Mouse (Mus musculus): ENCODE results near the gene Pagr1a. TPM values are rescaled to one million over a fixed set of nuclear protein-coding genes. Genes with fewer than 3 reads are reported as not detected.

Pagr1a gene
- polyA plus RNA-seq, 1 experiment from 2014 or later: 30.4 TPM

DNA sequence TGATC, 869 bp downstream of the Pagr1a start, which contains the start of gene Pagr1b:
Gene Pagr1b, minus strand, starts transcription at position 4 of the 5 bp plus-strand sequence.
- peaks cover 2% of the 10 kb centered on the region; the same call in 1 of the 2 replicates for H3K36me3 ChIP-seq (ENCODE audit: control insufficient read depth, insufficient read depth, low read length)
- peak within 1 kb of the TSS; percentile 70 for H3K4me3 ChIP-seq (ENCODE audit: low read depth, low read length)
- peaks cover 42% of the 10 kb centered on the region for H3K4me1 ChIP-seq (ENCODE audit: control insufficient read depth, insufficient read depth, low read length)
- no peaks in the 10 kb centered on the region for H3K9me3 ChIP-seq (ENCODE audit: control insufficient read depth, low read length)
- no peak for ATAC-seq (ENCODE audit: low read depth)
- peak within 1 kb of the TSS; percentile 94 for H3K27ac ChIP-seq (ENCODE audit: low read depth, low read length)
- no peaks in the 10 kb centered on the region for H3K27me3 ChIP-seq (ENCODE audit: control insufficient read depth, insufficient read depth, low read length)
- H3K9ac ChIP-seq (replicated peaks; ENCODE audit: low read depth, low read length): peak within 1 kb of the TSS; percentile 83
- H3K4me2 ChIP-seq (ENCODE audit: low read depth, low read length): peak within 1 kb of the TSS; percentile 98

DNA sequence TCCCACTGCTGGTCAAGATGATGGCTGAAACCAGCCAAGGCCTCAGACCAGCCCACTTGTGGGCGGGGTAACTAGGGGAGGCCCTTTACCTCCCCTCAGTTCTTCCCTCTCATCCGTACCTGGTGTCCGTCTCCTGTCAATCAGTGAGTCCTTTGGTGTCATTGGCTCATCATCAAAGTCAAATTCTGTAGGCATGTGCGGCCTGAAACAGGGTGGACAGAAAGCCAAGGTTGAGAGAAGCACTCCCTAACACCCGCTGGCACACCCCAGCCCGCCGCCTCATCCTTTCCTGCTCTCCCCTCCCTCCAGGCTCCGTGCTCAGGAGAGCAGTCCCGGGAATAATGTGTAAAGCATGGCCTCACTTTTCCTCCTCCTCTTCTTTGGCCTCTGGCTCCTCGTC, 1.1 kb downstream of the Pagr1a start:
- H3K9me3 ChIP-seq (ENCODE audit: control insufficient read depth, low read length): no peaks in the 10 kb centered on the region
- H3K4me1 ChIP-seq (ENCODE audit: control insufficient read depth, insufficient read depth, low read length): peaks cover 40% of the 10 kb centered on the region
- H3K27me3 ChIP-seq (ENCODE audit: control insufficient read depth, insufficient read depth, low read length): no peaks in the 10 kb centered on the region
- peaks cover 2% of the 10 kb centered on the region; the same call in 1 of the 2 replicates for H3K36me3 ChIP-seq (ENCODE audit: control insufficient read depth, insufficient read depth, low read length)
- WGBS: 2% methylated on average over 10 of the region's 10 CpGs
- peak overlapping the region; percentile 83 for H3K9ac ChIP-seq (replicated peaks; ENCODE audit: low read depth, low read length)
- peak; percentile 5; the same call in 1 of the 2 replicates for ATAC-seq (ENCODE audit: low read depth)
- H3K4me3 ChIP-seq (ENCODE audit: low read depth, low read length): peak overlapping the region; percentile 70
- H3K4me2 ChIP-seq (ENCODE audit: low read depth, low read length): peak overlapping the region; percentile 98
- H3K27ac ChIP-seq (ENCODE audit: low read depth, low read length): peak overlapping the region; percentile 94

DNA sequence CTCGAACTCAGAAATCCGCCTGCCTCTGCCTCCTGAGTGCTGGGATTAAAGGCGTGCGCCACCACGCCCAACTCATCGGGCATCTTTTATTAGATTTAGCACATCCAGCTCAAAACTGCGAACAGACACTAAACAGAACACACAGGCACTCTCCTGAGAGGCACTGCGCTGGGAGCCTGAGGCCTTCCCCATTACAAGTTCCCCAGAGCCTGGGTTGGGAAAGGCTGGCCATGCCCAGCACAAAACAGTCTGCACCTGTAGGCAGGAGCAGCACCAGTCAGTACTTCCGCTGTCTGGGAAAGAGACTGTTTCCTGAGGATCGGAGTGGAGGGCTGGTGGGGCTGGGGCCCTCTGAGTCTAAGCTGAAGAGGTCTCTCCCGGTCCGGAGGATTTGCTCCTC, 2.2 kb downstream of the Pagr1a start:
- Histone ChIP-seq H3K9me3 (ENCODE audit: control insufficient read depth, low read length) (no peaks in the 10 kb centered on the region), H3K27me3 (ENCODE audit: control insufficient read depth, insufficient read depth, low read length) (no peaks in the 10 kb centered on the region), H3K36me3 (ENCODE audit: control insufficient read depth, insufficient read depth, low read length) (peaks cover 2% of the 10 kb centered on the region; the same call in 1 of the 2 replicates), H3K4me2 (ENCODE audit: low read depth, low read length) (peak overlapping the region; percentile 98; the same call in 1 of the 2 replicates), H3K4me1 (ENCODE audit: control insufficient read depth, insufficient read depth, low read length) (peaks cover 30% of the 10 kb centered on the region), H3K9ac (replicated peaks; ENCODE audit: low read depth, low read length) (no peak overlapping the region), H3K4me3 (ENCODE audit: low read depth, low read length) (no peak overlapping the region; the same call in 1 of the 2 replicates), H3K27ac (ENCODE audit: low read depth, low read length) (no peak overlapping the region)
- ATAC-seq (ENCODE audit: low read depth): no peak
- WGBS: 95% methylated on average over 12 of the region's 12 CpGs

DNA sequence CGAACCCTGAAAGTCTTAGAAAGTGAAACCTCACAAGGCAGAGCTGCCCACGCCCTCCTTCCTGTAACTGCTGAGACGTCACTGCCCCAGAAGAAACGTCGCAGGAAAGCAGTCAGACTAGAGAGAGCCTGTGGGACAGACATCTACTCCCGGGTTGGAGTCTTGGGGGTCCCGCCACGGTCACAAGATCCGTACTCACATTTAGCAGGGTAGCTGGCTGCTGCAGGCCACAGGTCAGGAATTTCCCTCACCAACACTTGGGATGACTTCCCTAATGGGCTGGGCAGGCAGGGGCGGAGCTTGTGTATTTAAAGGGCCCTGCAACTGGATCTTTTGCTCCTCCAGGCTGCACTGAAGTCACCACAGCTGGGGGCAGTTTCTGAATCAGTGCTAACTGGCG, 2.8 kb downstream of the Pagr1a start, which contains the start of gene Mvp:
Gene Mvp, minus strand, starts transcription at position 302 of the 400 bp plus-strand sequence.
- no peak for ATAC-seq (ENCODE audit: low read depth)
- Histone ChIP-seq H3K4me3 (ENCODE audit: low read depth, low read length) (peak within 1 kb of the TSS; percentile 70), H3K4me1 (ENCODE audit: control insufficient read depth, insufficient read depth, low read length) (peaks cover 24% of the 10 kb centered on the region), H3K27ac (ENCODE audit: low read depth, low read length) (no peak within 1 kb of the TSS), H3K9me3 (ENCODE audit: control insufficient read depth, low read length) (no peaks in the 10 kb centered on the region), H3K9ac (replicated peaks; ENCODE audit: low read depth, low read length) (no peak within 1 kb of the TSS; the same call in 1 of the 2 replicates), H3K27me3 (ENCODE audit: control insufficient read depth, insufficient read depth, low read length) (no peaks in the 10 kb centered on the region), H3K36me3 (ENCODE audit: control insufficient read depth, insufficient read depth, low read length) (peaks cover 2% of the 10 kb centered on the region; the same call in 1 of the 2 replicates), H3K4me2 (ENCODE audit: low read depth, low read length) (peak within 1 kb of the TSS; percentile 98)
- WGBS: 62% methylated on average over 11 of the region's 11 CpGs

DNA sequence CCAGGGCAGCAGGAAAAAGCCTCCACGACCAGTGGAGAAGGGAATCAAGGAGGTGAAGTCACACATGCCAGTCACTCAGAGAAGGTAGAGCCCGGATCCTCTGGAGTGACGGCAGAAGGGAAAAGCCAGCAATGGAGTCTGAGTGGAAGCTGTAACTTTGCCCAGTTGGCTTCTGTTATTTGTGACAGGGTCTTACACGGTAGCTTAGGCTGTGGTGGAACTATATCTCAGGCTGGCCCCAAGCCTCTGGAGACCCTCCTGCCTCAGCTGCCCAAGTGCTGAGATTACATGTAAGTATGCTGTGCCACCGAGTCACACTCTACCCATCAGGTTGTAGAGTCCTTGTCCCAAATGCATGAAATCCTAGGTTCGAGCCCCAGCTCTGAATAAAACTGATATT, 3.8 kb downstream of the Pagr1a start:
- Histone ChIP-seq H3K9me3 (ENCODE audit: control insufficient read depth, low read length) (no peaks in the 10 kb centered on the region), H3K27ac (ENCODE audit: low read depth, low read length) (no peak overlapping the region), H3K36me3 (ENCODE audit: control insufficient read depth, insufficient read depth, low read length) (peaks cover 2% of the 10 kb centered on the region; the same call in 1 of the 2 replicates), H3K9ac (replicated peaks; ENCODE audit: low read depth, low read length) (no peak overlapping the region), H3K4me2 (ENCODE audit: low read depth, low read length) (no peak overlapping the region), H3K27me3 (ENCODE audit: control insufficient read depth, insufficient read depth, low read length) (no peaks in the 10 kb centered on the region), H3K4me1 (ENCODE audit: control insufficient read depth, insufficient read depth, low read length) (peaks cover 22% of the 10 kb centered on the region), H3K4me3 (ENCODE audit: low read depth, low read length) (no peak overlapping the region)
- ATAC-seq (ENCODE audit: low read depth): no peak
- 95% methylated on average over 6 of the region's 6 CpGs for WGBS

DNA sequence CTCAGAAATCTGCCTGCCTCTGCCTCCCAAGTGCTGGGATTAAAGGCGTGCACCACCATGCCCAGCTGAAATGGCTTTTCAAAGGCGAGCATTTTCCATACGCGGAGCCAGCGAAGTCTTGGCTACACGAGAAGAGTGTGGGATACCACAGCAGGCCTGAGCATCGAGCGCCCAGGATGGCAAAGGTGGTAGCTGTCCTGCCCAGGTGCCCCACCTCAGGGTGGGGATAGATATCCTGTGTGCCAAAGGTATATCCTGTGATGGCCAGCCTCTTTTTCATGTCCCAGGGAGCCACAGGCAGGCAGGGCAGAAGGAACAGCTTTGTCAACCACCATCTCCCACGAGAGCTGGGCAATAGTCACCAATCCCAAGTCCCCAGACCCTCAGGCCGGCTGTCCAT, 4.3 kb downstream of the Pagr1a start:
- H3K9me3 ChIP-seq (ENCODE audit: control insufficient read depth, low read length): no peaks in the 10 kb centered on the region
- no peak overlapping the region for H3K4me2 ChIP-seq (ENCODE audit: low read depth, low read length)

DNA sequence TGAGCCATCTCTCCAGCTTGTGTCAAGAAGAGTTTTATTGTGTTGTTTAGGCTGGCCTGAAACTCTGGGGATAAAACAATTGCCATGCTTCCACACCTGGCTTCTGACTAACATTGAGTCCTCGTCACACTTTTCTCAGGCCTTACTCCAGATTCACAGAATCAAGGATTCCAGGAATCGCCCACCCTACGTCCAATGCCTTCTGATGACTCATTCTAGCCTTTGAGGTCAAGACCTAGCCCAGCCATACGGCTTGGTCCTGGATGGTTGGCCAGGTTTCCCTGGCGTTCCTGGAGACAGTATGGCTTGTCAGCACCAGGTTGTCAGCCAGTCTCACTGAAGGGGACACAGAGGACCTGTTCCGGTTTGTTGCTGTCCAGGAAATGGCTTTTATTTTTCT, 4.8 kb downstream of the Pagr1a start:
- peaks cover 16% of the 10 kb centered on the region for H3K4me1 ChIP-seq (ENCODE audit: control insufficient read depth, insufficient read depth, low read length)
- no peaks in the 10 kb centered on the region for H3K27me3 ChIP-seq (ENCODE audit: control insufficient read depth, insufficient read depth, low read length)
- H3K4me3 ChIP-seq (ENCODE audit: low read depth, low read length): no peak overlapping the region
- H3K27ac ChIP-seq (ENCODE audit: low read depth, low read length): no peak overlapping the region
- H3K4me2 ChIP-seq (ENCODE audit: low read depth, low read length): no peak overlapping the region
- no peak overlapping the region for H3K9ac ChIP-seq (replicated peaks; ENCODE audit: low read depth, low read length)
- ATAC-seq (ENCODE audit: low read depth): no peak
- no peaks in the 10 kb centered on the region for H3K9me3 ChIP-seq (ENCODE audit: control insufficient read depth, low read length)
- H3K36me3 ChIP-seq (ENCODE audit: control insufficient read depth, insufficient read depth, low read length): peaks cover 2% of the 10 kb centered on the region; the same call in 1 of the 2 replicates
- 92% methylated on average over 6 of the region's 6 CpGs for WGBS

More for the DNA sequence above, 4.3 kb downstream of the Pagr1a start:
- Histone ChIP-seq H3K9ac (replicated peaks; ENCODE audit: low read depth, low read length) (no peak overlapping the region), H3K27ac (ENCODE audit: low read depth, low read length) (no peak overlapping the region), H3K4me1 (ENCODE audit: control insufficient read depth, insufficient read depth, low read length) (peaks cover 19% of the 10 kb centered on the region), H3K36me3 (ENCODE audit: control insufficient read depth, insufficient read depth, low read length) (peaks cover 2% of the 10 kb centered on the region; the same call in 1 of the 2 replicates), H3K27me3 (ENCODE audit: control insufficient read depth, insufficient read depth, low read length) (no peaks in the 10 kb centered on the region), H3K4me3 (ENCODE audit: low read depth, low read length) (no peak overlapping the region)
- WGBS: 95% methylated on average over 10 of the region's 10 CpGs
- ATAC-seq (ENCODE audit: low read depth): no peak

DNA sequence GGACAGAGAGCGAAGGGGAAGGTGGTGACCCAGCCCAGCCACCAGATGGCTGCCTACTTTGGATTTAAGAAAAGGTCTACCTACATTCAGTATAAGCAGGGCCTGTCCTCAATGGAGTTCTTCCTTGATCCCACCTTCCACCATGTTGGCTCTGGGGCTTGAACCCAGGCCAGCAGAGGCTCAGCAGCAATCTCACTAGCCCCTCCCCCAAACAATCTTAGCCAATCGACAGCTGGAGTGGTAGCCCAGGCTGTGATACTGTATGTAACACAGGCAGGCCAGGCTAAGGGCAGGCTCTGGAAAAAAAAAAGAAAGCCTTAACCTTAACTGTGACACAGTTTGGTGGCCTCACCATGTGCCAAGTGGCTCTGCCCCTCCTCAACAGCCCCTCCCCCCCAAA, 5.4 kb downstream of the Pagr1a start:
- Histone ChIP-seq H3K27ac (ENCODE audit: low read depth, low read length) (no peak overlapping the region), H3K4me2 (ENCODE audit: low read depth, low read length) (no peak overlapping the region), H3K4me1 (ENCODE audit: control insufficient read depth, insufficient read depth, low read length) (peaks cover 16% of the 10 kb centered on the region), H3K9ac (replicated peaks; ENCODE audit: low read depth, low read length) (no peak overlapping the region), H3K36me3 (ENCODE audit: control insufficient read depth, insufficient read depth, low read length) (peaks cover 2% of the 10 kb centered on the region; the same call in 1 of the 2 replicates), H3K4me3 (ENCODE audit: low read depth, low read length) (no peak overlapping the region), H3K9me3 (ENCODE audit: control insufficient read depth, low read length) (no peaks in the 10 kb centered on the region), H3K27me3 (ENCODE audit: control insufficient read depth, insufficient read depth, low read length) (no peaks in the 10 kb centered on the region)
- 83% methylated on average over 2 of the region's 2 CpGs for WGBS
- no peak for ATAC-seq (ENCODE audit: low read depth)

DNA sequence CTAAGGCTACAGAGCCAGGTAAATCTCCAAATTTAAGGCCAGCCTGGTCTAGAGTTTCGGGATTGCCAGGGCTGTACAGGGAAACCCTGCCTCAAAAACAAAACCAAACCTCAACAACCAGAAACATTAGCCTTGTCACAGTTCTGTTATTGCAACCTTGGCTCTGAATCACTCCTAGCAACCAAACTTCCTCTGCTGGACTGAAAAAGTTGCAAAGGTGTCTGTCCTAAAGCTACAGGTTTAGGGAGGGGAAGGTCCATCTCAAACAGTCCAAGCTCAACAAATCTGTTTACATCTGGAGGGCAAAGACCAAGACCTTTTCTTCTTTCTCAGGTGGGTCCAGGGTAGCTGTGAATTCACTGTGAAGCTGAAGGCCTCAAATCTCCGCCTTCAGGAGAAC, 6.1 kb downstream of the Pagr1a start:
- no peak overlapping the region for H3K9ac ChIP-seq (replicated peaks; ENCODE audit: low read depth, low read length)
- no peak for ATAC-seq (ENCODE audit: low read depth)
- H3K4me3 ChIP-seq (ENCODE audit: low read depth, low read length): no peak overlapping the region
- H3K9me3 ChIP-seq (ENCODE audit: control insufficient read depth, low read length): no peaks in the 10 kb centered on the region
- no peak overlapping the region for H3K27ac ChIP-seq (ENCODE audit: low read depth, low read length)
- peaks cover 2% of the 10 kb centered on the region; the same call in 1 of the 2 replicates for H3K36me3 ChIP-seq (ENCODE audit: control insufficient read depth, insufficient read depth, low read length)
- H3K27me3 ChIP-seq (ENCODE audit: control insufficient read depth, insufficient read depth, low read length): no peaks in the 10 kb centered on the region
- H3K4me1 ChIP-seq (ENCODE audit: control insufficient read depth, insufficient read depth, low read length): peaks cover 14% of the 10 kb centered on the region
- no peak overlapping the region for H3K4me2 ChIP-seq (ENCODE audit: low read depth, low read length)
- WGBS: 94% methylated on average over 2 of the region's 2 CpGs

Data from neural tube, embryonic 14.5 days (tissue).